12 mouse cellular contexts compared by ENCODE assay signal in genomic region chr7:132302508-132303241, GRCm38 (mm10). TPM values are rescaled to one million over a fixed set of nuclear protein-coding genes. Genes with fewer than 3 reads are reported as not detected.
DNase-seq lines count a peak whose midpoint lies in the region; ATAC-seq lines count a peak whose summit lies in the region.
"Had no signal": no experiment of that assay in that cellular context is flagged by ENCODE, and none has a peak within 500 bp of the region (broad histone marks: within the 10 kb centered on the region; RNA-seq: fewer than 3 reads in every experiment).

No protein-coding gene starts in this region.

- no peak for ATAC-seq in embryonic facial prominence, embryonic 12.5 days (ENCODE audit: insufficient number of reproducible peaks, insufficient read depth, low FRiP score, low TSS enrichment)
- ATAC-seq: liver, embryonic 12.5 days had no signal

- H3K4me1 ChIP-seq in embryonic facial prominence, embryonic 12.5 days, result peaks cover 28% of the 10 kb centered on the region

- 62% methylated on average over 8 of the region's 8 CpGs for WGBS in embryonic facial prominence, embryonic 12.5 days

- H3K4me2 ChIP-seq in embryonic facial prominence, embryonic 12.5 days (replicated peaks), result no peak overlapping the region
- H3K4me2 ChIP-seq: hindbrain, embryonic 13.5 days; liver, embryonic 12.5 days; midbrain, embryonic 12.5 days had no signal

- no peaks in the 10 kb centered on the region for H3K27me3 ChIP-seq in embryonic facial prominence, embryonic 12.5 days
- H3K27me3 ChIP-seq: hindbrain, embryonic 13.5 days; liver, embryonic 12.5 days; midbrain, embryonic 12.5 days had no signal

- no peak overlapping the region for H3K9ac ChIP-seq in embryonic facial prominence, embryonic 12.5 days
- H3K9ac ChIP-seq: hindbrain, embryonic 13.5 days; liver, embryonic 12.5 days; midbrain, embryonic 12.5 days had no signal

- no peak overlapping the region for H3K4me3 ChIP-seq in embryonic facial prominence, embryonic 12.5 days
- H3K4me3 ChIP-seq: hindbrain, embryonic 13.5 days; liver, embryonic 12.5 days; midbrain, embryonic 12.5 days had no signal

- peak overlapping the region; percentile 24; the same call in 1 of the 2 replicates for H3K27ac ChIP-seq in embryonic facial prominence, embryonic 12.5 days
- H3K27ac ChIP-seq: hindbrain, embryonic 13.5 days; liver, embryonic 12.5 days; midbrain, embryonic 12.5 days had no signal

- H3K9me3 ChIP-seq in embryonic facial prominence, embryonic 12.5 days, result no peaks in the 10 kb centered on the region
- H3K9me3 ChIP-seq: hindbrain, embryonic 13.5 days; liver, embryonic 12.5 days; midbrain, embryonic 12.5 days had no signal

- peak; percentile 53 for DNase-seq in adrenal gland, adult 2 months
- no peak for DNase-seq in adrenal gland, adult 8-10 months
- peak; percentile 60 for DNase-seq in layer of hippocampus, adult 9-11 months
- DNase-seq in layer of hippocampus, postnatal 14 days (ENCODE audit: low spot score in 2 of 2), result no peak
- peak; percentile 58 to 70 for DNase-seq in kidney, postnatal 36 days
- DNase-seq in thymus, postnatal 25 days, result no peak
- DNase-seq in natural killer cell, adult 2 months (ENCODE audit: low spot score in 2 of 2), result no peak

- no peaks in the 10 kb centered on the region for H3K36me3 ChIP-seq in embryonic facial prominence, embryonic 12.5 days
- H3K36me3 ChIP-seq: G1E; liver, embryonic 12.5 days; midbrain, embryonic 12.5 days had no signal

RNA-seq across cellular contexts. Expression of gene Chst15, which starts 14.4 kb away (rescaled TPM):
- total RNA-seq in adrenal gland, adult 2 months (2021), result 10 to 100 TPM; 37.3 to 46.2 TPM
- polyA plus RNA-seq in adrenal gland, adult 2 months (2012; rRNA removed), result 9.6 and 10.4 TPM in 2 replicates
- 10 to 100 TPM; 43.2 to 63.6 (median 51.2) TPM for total RNA-seq in adrenal gland, adult 8-10 months (2022)
- total RNA-seq in layer of hippocampus, postnatal 14 days (2021), result 10 to 100 TPM; 33.8 to 37.6 TPM
- 22.5 and 24.6 TPM in 2 replicates for polyA plus RNA-seq in embryonic facial prominence, embryonic 12.5 days (2016; fragmentation: Nextera tagmentation; extraction: Ambion mirVana)
- polyA plus RNA-seq: G1E had no signal

Comparison
In these comparisons a context has a peak if more than half of its experiments do, and no peak if none do; other contexts are left out.
1. DNase-seq: peak in adrenal gland, adult 2 months (single experiment), layer of hippocampus, adult 9-11 months (single experiment) and kidney, postnatal 36 days (2 of 2); none in adrenal gland, adult 8-10 months (single experiment), layer of hippocampus, postnatal 14 days (0 of 2), thymus, postnatal 25 days (single experiment) and natural killer cell, adult 2 months (0 of 2).